Mouse (Mus musculus): ENCODE measurements around the gene Hoxb6. TPM values are rescaled to one million over a fixed set of nuclear protein-coding genes. Genes with fewer than 3 reads are reported as not detected.

Gene Hoxb6
- polyA plus RNA-seq, 1 experiment from 2014 or later = not detected

GRCm38 (mm10) chr11:96259038-96259437 is 33.2 kb upstream of the Hoxb6 start:
- H3K27me3 ChIP-seq (replicated peaks; ENCODE audit: control insufficient read depth, insufficient read depth, low read length) = peaks cover 98% of the 10 kb centered on the region
- H3K4me1 ChIP-seq (replicated peaks; ENCODE audit: control insufficient read depth, insufficient read depth, low read length) = no peaks in the 10 kb centered on the region
- no peak overlapping the region for H3K4me3 ChIP-seq (replicated peaks; ENCODE audit: low read length)
- H3K9me3 ChIP-seq (ENCODE audit: control insufficient read depth, low read length) = no peaks in the 10 kb centered on the region
- ATAC-seq = no peak
- 0% methylated on average over 2 of the region's 2 CpGs for WGBS
- no peak overlapping the region for H3K9ac ChIP-seq (replicated peaks; ENCODE audit: low read depth, low read length)
- H3K4me2 ChIP-seq (ENCODE audit: low read length) = no peak overlapping the region
- H3K27ac ChIP-seq (ENCODE audit: low read length) = no peak overlapping the region
- H3K36me3 ChIP-seq (ENCODE audit: control insufficient read depth, insufficient read depth) = no peaks in the 10 kb centered on the region

GRCm38 (mm10) chr11:96259511-96259910 is 32.8 kb upstream of the Hoxb6 start:
- Histone ChIP-seq H3K27me3 (replicated peaks; ENCODE audit: control insufficient read depth, insufficient read depth, low read length) (peaks cover 98% of the 10 kb centered on the region), H3K9ac (replicated peaks; ENCODE audit: low read depth, low read length) (no peak overlapping the region), H3K36me3 (ENCODE audit: control insufficient read depth, insufficient read depth) (no peaks in the 10 kb centered on the region), H3K4me1 (replicated peaks; ENCODE audit: control insufficient read depth, insufficient read depth, low read length) (no peaks in the 10 kb centered on the region), H3K4me2 (ENCODE audit: low read length) (no peak overlapping the region), H3K27ac (ENCODE audit: low read length) (no peak overlapping the region), H3K9me3 (ENCODE audit: control insufficient read depth, low read length) (no peaks in the 10 kb centered on the region), H3K4me3 (replicated peaks; ENCODE audit: low read length) (no peak overlapping the region)
- 5% methylated on average over 1 of the region's 1 CpGs for WGBS
- ATAC-seq = no peak

GRCm38 (mm10) chr11:96260310-96260970 is 31.8 kb upstream of the Hoxb6 start:
- ATAC-seq = no peak
- WGBS = 2% methylated on average over 23 of the region's 23 CpGs

GRCm38 (mm10) chr11:96261323-96261890 is 30.9 kb upstream of the Hoxb6 start:
- Histone ChIP-seq H3K36me3 (ENCODE audit: control insufficient read depth, insufficient read depth) (no peaks in the 10 kb centered on the region), H3K27ac (ENCODE audit: low read length) (no peak overlapping the region), H3K9me3 (ENCODE audit: control insufficient read depth, low read length) (no peaks in the 10 kb centered on the region), H3K4me2 (ENCODE audit: low read length) (no peak overlapping the region), H3K4me3 (replicated peaks; ENCODE audit: low read length) (no peak overlapping the region), H3K9ac (replicated peaks; ENCODE audit: low read depth, low read length) (no peak overlapping the region), H3K27me3 (replicated peaks; ENCODE audit: control insufficient read depth, insufficient read depth, low read length) (peaks cover 97% of the 10 kb centered on the region), H3K4me1 (replicated peaks; ENCODE audit: control insufficient read depth, insufficient read depth, low read length) (no peaks in the 10 kb centered on the region)
- ATAC-seq = no peak
- WGBS = 1% methylated on average over 24 of the region's 24 CpGs

More at GRCm38 (mm10) chr11:96260310-96260970, 31.8 kb upstream of the Hoxb6 start:
- no peaks in the 10 kb centered on the region for H3K9me3 ChIP-seq (ENCODE audit: control insufficient read depth, low read length)
- no peak overlapping the region for H3K27ac ChIP-seq (ENCODE audit: low read length)
- H3K9ac ChIP-seq (replicated peaks; ENCODE audit: low read depth, low read length) = no peak overlapping the region
- H3K27me3 ChIP-seq (replicated peaks; ENCODE audit: control insufficient read depth, insufficient read depth, low read length) = peaks cover 97% of the 10 kb centered on the region
- no peak overlapping the region for H3K4me3 ChIP-seq (replicated peaks; ENCODE audit: low read length)
- H3K4me1 ChIP-seq (replicated peaks; ENCODE audit: control insufficient read depth, insufficient read depth, low read length) = no peaks in the 10 kb centered on the region
- no peak overlapping the region for H3K4me2 ChIP-seq (ENCODE audit: low read length)
- no peaks in the 10 kb centered on the region for H3K36me3 ChIP-seq (ENCODE audit: control insufficient read depth, insufficient read depth)

GRCm38 (mm10) chr11:96262262-96262830 is 29.9 kb upstream of the Hoxb6 start:
- H3K9me3 ChIP-seq (ENCODE audit: control insufficient read depth, low read length) = no peaks in the 10 kb centered on the region
- no peak overlapping the region for H3K4me3 ChIP-seq (replicated peaks; ENCODE audit: low read length)
- peaks cover 98% of the 10 kb centered on the region for H3K27me3 ChIP-seq (replicated peaks; ENCODE audit: control insufficient read depth, insufficient read depth, low read length)
- no peaks in the 10 kb centered on the region for H3K36me3 ChIP-seq (ENCODE audit: control insufficient read depth, insufficient read depth)
- no peak for ATAC-seq
- WGBS = 1% methylated on average over 6 of the region's 6 CpGs
- H3K27ac ChIP-seq (ENCODE audit: low read length) = no peak overlapping the region
- H3K4me2 ChIP-seq (ENCODE audit: low read length) = no peak overlapping the region
- no peaks in the 10 kb centered on the region for H3K4me1 ChIP-seq (replicated peaks; ENCODE audit: control insufficient read depth, insufficient read depth, low read length)
- H3K9ac ChIP-seq (replicated peaks; ENCODE audit: low read depth, low read length) = no peak overlapping the region

- under 1% methylated on average over 33 of the region's 33 CpGs for WGBS
- no peaks in the 10 kb centered on the region for H3K9me3 ChIP-seq (ENCODE audit: control insufficient read depth, low read length)
- no peaks in the 10 kb centered on the region for H3K4me1 ChIP-seq (replicated peaks; ENCODE audit: control insufficient read depth, insufficient read depth, low read length)
- peaks cover 95% of the 10 kb centered on the region for H3K27me3 ChIP-seq (replicated peaks; ENCODE audit: control insufficient read depth, insufficient read depth, low read length)
- H3K9ac ChIP-seq (replicated peaks; ENCODE audit: low read depth, low read length) = no peak overlapping the region
- H3K4me2 ChIP-seq (ENCODE audit: low read length) = no peak overlapping the region
- H3K27ac ChIP-seq (ENCODE audit: low read length) = no peak overlapping the region
- no peak for ATAC-seq
- H3K36me3 ChIP-seq (ENCODE audit: control insufficient read depth, insufficient read depth) = no peaks in the 10 kb centered on the region
- H3K4me3 ChIP-seq (replicated peaks; ENCODE audit: low read length) = no peak overlapping the region
Observed at GRCm38 (mm10) chr11:96263636-96264389, 28.5 kb upstream of the Hoxb6 start.

- H3K4me2 ChIP-seq (ENCODE audit: low read length) = no peak overlapping the region
- no peaks in the 10 kb centered on the region for H3K36me3 ChIP-seq (ENCODE audit: control insufficient read depth, insufficient read depth)
- no peaks in the 10 kb centered on the region for H3K9me3 ChIP-seq (ENCODE audit: control insufficient read depth, low read length)
- H3K4me3 ChIP-seq (replicated peaks; ENCODE audit: low read length) = no peak overlapping the region
- H3K27me3 ChIP-seq (replicated peaks; ENCODE audit: control insufficient read depth, insufficient read depth, low read length) = peaks cover 95% of the 10 kb centered on the region
- no peaks in the 10 kb centered on the region for H3K4me1 ChIP-seq (replicated peaks; ENCODE audit: control insufficient read depth, insufficient read depth, low read length)
- WGBS = 3% methylated on average over 8 of the region's 8 CpGs
- no peak overlapping the region for H3K27ac ChIP-seq (ENCODE audit: low read length)
- no peak for ATAC-seq
- no peak overlapping the region for H3K9ac ChIP-seq (replicated peaks; ENCODE audit: low read depth, low read length)
Observed at GRCm38 (mm10) chr11:96264390-96265020, 27.8 kb upstream of the Hoxb6 start.

- no peak for ATAC-seq
- no peaks in the 10 kb centered on the region for H3K36me3 ChIP-seq (ENCODE audit: control insufficient read depth, insufficient read depth)
- WGBS = under 1% methylated on average over 7 of the region's 7 CpGs
- no peaks in the 10 kb centered on the region; the same call in 1 of the 2 replicates for H3K4me1 ChIP-seq (replicated peaks; ENCODE audit: control insufficient read depth, insufficient read depth, low read length)
- no peak overlapping the region for H3K9ac ChIP-seq (replicated peaks; ENCODE audit: low read depth, low read length)
- H3K27me3 ChIP-seq (replicated peaks; ENCODE audit: control insufficient read depth, insufficient read depth, low read length) = peaks cover 96% of the 10 kb centered on the region
- H3K27ac ChIP-seq (ENCODE audit: low read length) = no peak overlapping the region
- H3K4me3 ChIP-seq (replicated peaks; ENCODE audit: low read length) = no peak overlapping the region
- H3K4me2 ChIP-seq (ENCODE audit: low read length) = no peak overlapping the region
- no peaks in the 10 kb centered on the region for H3K9me3 ChIP-seq (ENCODE audit: control insufficient read depth, low read length)
Observed at GRCm38 (mm10) chr11:96265954-96266353, 26.3 kb upstream of the Hoxb6 start.
